Mouse (Mus musculus) midbrain, embryonic 10.5 days (tissue): ENCODE data around the gene Timm22. TPM values are rescaled to one million over a fixed set of nuclear protein-coding genes. Genes with fewer than 3 reads are reported as not detected.
A peak's percentile ranks its signal among the peaks of the same experiment; 100 is the strongest.

Experiments used
- DNase-seq: peaks from one replicate; pipeline ENCODE4 v3.0.0-alpha.2; 2017; ENCODE audit warnings: low spot score
- H3K27ac ChIP-seq: fragments of 300-500 bp; sonication (generic); replicated peaks from 2 replicates; pipeline ENCODE4 v1.5.1; 2016; ENCODE audit warnings: mild to moderate bottlenecking
- H3K27me3 ChIP-seq: fragments of 300-500 bp; sonication (generic); 2 replicates; pipeline ENCODE4 v1.6.1; 2016; ENCODE audit warnings: low read depth, mild to moderate bottlenecking; ENCODE audit not compliant: poor library complexity, severe bottlenecking
- H3K36me3 ChIP-seq: fragments of 300-500 bp; sonication (generic); 2 replicates; pipeline ENCODE4 v1.6.1; 2016; ENCODE audit warnings: mild to moderate bottlenecking, moderate library complexity
- H3K4me1 ChIP-seq: fragments of 300-500 bp; sonication (generic); 2 replicates; pipeline ENCODE4 v1.6.1; 2016
- H3K4me3 ChIP-seq: fragments of 300-500 bp; sonication (generic); 2 replicates; pipeline ENCODE4 v1.5.1; 2016; ENCODE audit warnings: mild to moderate bottlenecking, moderate library complexity
- H3K9me3 ChIP-seq: fragments of 300-500 bp; sonication (generic); replicated peaks from 2 replicates; pipeline ENCODE4 v1.6.1; 2016; ENCODE audit warnings: mild to moderate bottlenecking
- WGBS: fragments of 180-500 bp; shearing (Covaris S2); methylation state at CpG from one replicate; pipeline ENCODE4 v1.1.7; 2016; 5-methylcytosine and 5-hydroxymethylcytosine counted together
- polyA plus RNA-seq: library from polyadenylated mRNA; unstranded; fragments of >200 nt; fragmentation: Nextera tagmentation; extraction: Ambion mirVana; gene quantifications from 2 replicates; pipeline ENCODE4 v1.2.1, GENCODE M21; 2016

Gene Timm22
- polyA plus RNA-seq, 1 experiment from 2014 or later: 128 TPM

- H3K4me1 ChIP-seq: no peaks in the 10 kb centered on the region
- WGBS: 79% methylated on average over 4 of the region's 4 CpGs
- no peak overlapping the region for H3K27ac ChIP-seq
- H3K36me3 ChIP-seq: peaks cover 99% of the 10 kb centered on the region
- H3K9me3 ChIP-seq: no peaks in the 10 kb centered on the region
- no peak overlapping the region for H3K4me3 ChIP-seq
- H3K27me3 ChIP-seq: no peaks in the 10 kb centered on the region
- DNase-seq: no peak
These were observed 12.4 kb downstream of the Timm22 start for GRCm38 (mm10) chr11:76419179-76419578.

- no peak for DNase-seq
- no peak overlapping the region for H3K4me3 ChIP-seq
- no peaks in the 10 kb centered on the region for H3K27me3 ChIP-seq
- H3K4me1 ChIP-seq: no peaks in the 10 kb centered on the region
- H3K36me3 ChIP-seq: peaks cover 90% of the 10 kb centered on the region
- no peak overlapping the region for H3K27ac ChIP-seq
- H3K9me3 ChIP-seq: no peaks in the 10 kb centered on the region
- 75% methylated on average over 4 of the region's 4 CpGs for WGBS
These were observed 14.1 kb downstream of the Timm22 start for GRCm38 (mm10) chr11:76420896-76421295.

GRCm38 (mm10) chr11:76425749-76426148, 19.0 kb downstream of the Timm22 start:
- Histone ChIP-seq H3K27ac (no peak overlapping the region), H3K36me3 (peaks cover 49% of the 10 kb centered on the region), H3K4me3 (no peak overlapping the region)

GRCm38 (mm10) chr11:76427781-76428180, 21.0 kb downstream of the Timm22 start:
- WGBS: 88% methylated on average over 3 of the region's 3 CpGs

More at GRCm38 (mm10) chr11:76425749-76426148, 19.0 kb downstream of the Timm22 start:
- 89% methylated on average over 6 of the region's 6 CpGs for WGBS
- no peak for DNase-seq
- Histone ChIP-seq H3K27me3 (no peaks in the 10 kb centered on the region), H3K4me1 (peaks cover 21% of the 10 kb centered on the region), H3K9me3 (no peaks in the 10 kb centered on the region)

GRCm38 (mm10) chr11:76429046-76429445, 22.3 kb downstream of the Timm22 start:
- Histone ChIP-seq H3K27ac (peak overlapping the region; percentile 58; the same call in 1 of the 2 replicates), H3K27me3 (no peaks in the 10 kb centered on the region), H3K4me3 (no peak overlapping the region), H3K4me1 (peaks cover 21% of the 10 kb centered on the region), H3K36me3 (peaks cover 39% of the 10 kb centered on the region), H3K9me3 (no peaks in the 10 kb centered on the region)
- no peak for DNase-seq
- WGBS: 66% methylated on average over 4 of the region's 4 CpGs

More at GRCm38 (mm10) chr11:76427781-76428180, 21.0 kb downstream of the Timm22 start:
- H3K4me3 ChIP-seq: no peak overlapping the region
- peaks cover 21% of the 10 kb centered on the region for H3K4me1 ChIP-seq
- DNase-seq: no peak
- no peaks in the 10 kb centered on the region for H3K9me3 ChIP-seq
- peaks cover 42% of the 10 kb centered on the region for H3K36me3 ChIP-seq
- no peak overlapping the region for H3K27ac ChIP-seq
- H3K27me3 ChIP-seq: no peaks in the 10 kb centered on the region

- no peak overlapping the region for H3K4me3 ChIP-seq
- H3K27me3 ChIP-seq: no peaks in the 10 kb centered on the region
- no peak for DNase-seq
- H3K4me1 ChIP-seq: peaks cover 21% of the 10 kb centered on the region
- peak overlapping the region; percentile 39 for H3K27ac ChIP-seq
- no peaks in the 10 kb centered on the region for H3K9me3 ChIP-seq
- WGBS: 66% methylated on average over 7 of the region's 7 CpGs
- H3K36me3 ChIP-seq: peaks cover 37% of the 10 kb centered on the region
These were observed 22.8 kb downstream of the Timm22 start for GRCm38 (mm10) chr11:76429556-76429955.

GRCm38 (mm10) chr11:76429966-76430631, 23.3 kb downstream of the Timm22 start:
- Histone ChIP-seq H3K9me3 (no peaks in the 10 kb centered on the region), H3K4me1 (peaks cover 21% of the 10 kb centered on the region), H3K36me3 (peaks cover 32% of the 10 kb centered on the region), H3K27me3 (no peaks in the 10 kb centered on the region), H3K27ac (peak overlapping the region; percentile 39), H3K4me3 (no peak overlapping the region)
- no peak for DNase-seq
- WGBS: 60% methylated on average over 6 of the region's 6 CpGs

GRCm38 (mm10) chr11:76436009-76436408, 29.3 kb downstream of the Timm22 start:
- WGBS: 88% methylated on average over 5 of the region's 5 CpGs
- DNase-seq: no peak
- Histone ChIP-seq H3K9me3 (no peaks in the 10 kb centered on the region), H3K36me3 (peaks cover 33% of the 10 kb centered on the region), H3K27me3 (peaks cover 56% of the 10 kb centered on the region), H3K27ac (no peak overlapping the region), H3K4me1 (peaks cover 44% of the 10 kb centered on the region), H3K4me3 (no peak overlapping the region)

GRCm38 (mm10) chr11:76436864-76437437, 30.2 kb downstream of the Timm22 start:
- 6% methylated on average over 28 of the region's 28 CpGs for WGBS
- Histone ChIP-seq H3K27ac (peak overlapping the region; percentile 66), H3K27me3 (peaks cover 66% of the 10 kb centered on the region), H3K4me1 (peaks cover 52% of the 10 kb centered on the region), H3K9me3 (no peaks in the 10 kb centered on the region), H3K4me3 (peak overlapping the region; percentile 49), H3K36me3 (peaks cover 29% of the 10 kb centered on the region)
- peak; percentile 61 for DNase-seq

GRCm38 (mm10) chr11:76439666-76440065, 32.9 kb downstream of the Timm22 start:
- Histone ChIP-seq H3K4me1 (peaks cover 62% of the 10 kb centered on the region), H3K4me3 (no peak overlapping the region), H3K27me3 (peaks cover 93% of the 10 kb centered on the region), H3K9me3 (no peaks in the 10 kb centered on the region), H3K27ac (peak overlapping the region; percentile 47; the same call in 1 of the 2 replicates), H3K36me3 (peaks cover 24% of the 10 kb centered on the region)
- no peak for DNase-seq
- WGBS: 15% methylated on average over 3 of the region's 3 CpGs

GRCm38 (mm10) chr11:76445459-76445858, 38.7 kb downstream of the Timm22 start:
- H3K27ac ChIP-seq: peak overlapping the region; percentile 69
- peaks cover 89% of the 10 kb centered on the region for H3K27me3 ChIP-seq
- no peak for DNase-seq
- H3K36me3 ChIP-seq: peaks cover 21% of the 10 kb centered on the region
- peaks cover 81% of the 10 kb centered on the region for H3K4me1 ChIP-seq
- no peaks in the 10 kb centered on the region for H3K9me3 ChIP-seq
- no peak overlapping the region for H3K4me3 ChIP-seq
- 27% methylated on average over 8 of the region's 8 CpGs for WGBS

GRCm38 (mm10) chr11:76446251-76446650, 39.5 kb downstream of the Timm22 start:
- Histone ChIP-seq H3K27me3 (peaks cover 89% of the 10 kb centered on the region), H3K36me3 (peaks cover 20% of the 10 kb centered on the region), H3K9me3 (no peaks in the 10 kb centered on the region), H3K4me1 (peaks cover 81% of the 10 kb centered on the region), H3K4me3 (peak overlapping the region; percentile 18; the same call in 1 of the 2 replicates), H3K27ac (peak overlapping the region; percentile 69)
- under 1% methylated on average over 10 of the region's 10 CpGs for WGBS
- peak; percentile 83 for DNase-seq
